Mouse (Mus musculus) liver, embryonic 16.5 days (tissue): ENCODE results near the gene Krt33b. TPM values are rescaled to one million over a fixed set of nuclear protein-coding genes. Genes with fewer than 3 reads are reported as not detected.

Experiments used
- ATAC-seq: fragments of 200-750 bp; cut with Nextera tagmentation; 2 replicates; pipeline ENCODE4 v1.8.0; 2017; ENCODE audit warnings: low read depth, mild to moderate bottlenecking, moderate number of reproducible peaks, moderate library complexity
- H3K27ac ChIP-seq: fragments of 300-500 bp; sonication (generic); 2 replicates; pipeline ENCODE4 v1.5.1; 2014; ENCODE audit warnings: mild to moderate bottlenecking, low read length
- H3K27me3 ChIP-seq: fragments of 300-500 bp; sonication (generic); 2 replicates; pipeline ENCODE4 v1.6.1; 2014; ENCODE audit warnings: low read depth, low read length, mixed read lengths; ENCODE audit not compliant: control insufficient read depth, insufficient read depth
- H3K36me3 ChIP-seq: fragments of 300-500 bp; sonication (generic); 2 replicates; pipeline ENCODE4 v1.6.1; 2014; ENCODE audit warnings: mild to moderate bottlenecking; ENCODE audit not compliant: control insufficient read depth, insufficient read depth
- H3K4me1 ChIP-seq: fragments of 300-500 bp; sonication (generic); 2 replicates; pipeline ENCODE4 v1.6.1; 2014; ENCODE audit warnings: low read depth, low read length, mixed read lengths; ENCODE audit not compliant: control insufficient read depth
- H3K4me2 ChIP-seq: fragments of 300-500 bp; sonication (generic); 2 replicates; pipeline ENCODE4 v1.6.1; 2014; ENCODE audit warnings: low read depth, low read length, mixed read lengths
- H3K4me3 ChIP-seq: fragments of 300-500 bp; sonication (generic); 2 replicates; pipeline ENCODE4 v1.5.1; 2014; ENCODE audit warnings: low read depth, mild to moderate bottlenecking, low read length
- H3K9ac ChIP-seq: fragments of 300-500 bp; sonication (generic); 2 replicates; pipeline ENCODE4 v1.6.1; 2014; ENCODE audit warnings: low read depth, low read length
- H3K9me3 ChIP-seq: fragments of 300-500 bp; sonication (generic); replicated peaks from 2 replicates; pipeline ENCODE4 v1.6.1; 2016; ENCODE audit warnings: low read length; ENCODE audit not compliant: control insufficient read depth
- WGBS: fragments of 180-500 bp; shearing (Covaris S2); extraction: QIAGEN DNeasy Blood & Tissue Kit; methylation state at CpG from one replicate; pipeline ENCODE4 v1.1.7; 2014; ENCODE audit not compliant: insufficient replicate concordance; 5-methylcytosine and 5-hydroxymethylcytosine counted together
- polyA plus RNA-seq: library from polyadenylated mRNA; unstranded; fragments of >200 nt; fragmentation: Nextera tagmentation; extraction: Ambion mirVana; gene quantifications from 2 replicates; pipeline ENCODE4 v1.2.1, GENCODE M21; 2015

Krt33b gene
- polyA plus RNA-seq, 1 experiment from 2014 or later: not detected

GRCm38 (mm10) chr11:100046303-100046866, 16.7 kb upstream of the Krt33b start:
- 59% methylated on average over 6 of the region's 6 CpGs for WGBS
- no peaks in the 10 kb centered on the region for H3K27me3 ChIP-seq
- no peaks in the 10 kb centered on the region for H3K4me1 ChIP-seq
- H3K4me2 ChIP-seq: no peak overlapping the region
- H3K27ac ChIP-seq: no peak overlapping the region
- no peaks in the 10 kb centered on the region for H3K9me3 ChIP-seq
- ATAC-seq: no peak
- H3K9ac ChIP-seq: no peak overlapping the region
- no peaks in the 10 kb centered on the region for H3K36me3 ChIP-seq
- no peak overlapping the region for H3K4me3 ChIP-seq

- Histone ChIP-seq H3K4me2 (no peak within 1 kb of the TSS), H3K9ac (no peak within 1 kb of the TSS), H3K36me3 (no peaks in the 10 kb centered on the region), H3K9me3 (no peaks in the 10 kb centered on the region), H3K27ac (no peak within 1 kb of the TSS), H3K27me3 (no peaks in the 10 kb centered on the region), H3K4me3 (no peak within 1 kb of the TSS), H3K4me1 (no peaks in the 10 kb centered on the region)
- no peak for ATAC-seq
- 69% methylated on average over 6 of the region's 6 CpGs for WGBS
Observed at GRCm38 (mm10) chr11:100041454-100041853, 11.8 kb upstream of the Krt33b start, which contains the start of gene Krt34. Gene Krt34, minus strand, starts transcription at chr11:100041554.

- H3K27me3 ChIP-seq: no peaks in the 10 kb centered on the region
- H3K9ac ChIP-seq: no peak overlapping the region
- no peak overlapping the region for H3K4me2 ChIP-seq
- no peaks in the 10 kb centered on the region for H3K4me1 ChIP-seq
- no peaks in the 10 kb centered on the region for H3K36me3 ChIP-seq
- H3K9me3 ChIP-seq: no peaks in the 10 kb centered on the region
- no peak for ATAC-seq
- H3K4me3 ChIP-seq: no peak overlapping the region
- WGBS: 57% methylated on average over 5 of the region's 5 CpGs
- no peak overlapping the region for H3K27ac ChIP-seq
Observed at GRCm38 (mm10) chr11:100021438-100021837, 8.2 kb downstream of the Krt33b start.

- 66% methylated on average over 1 of the region's 1 CpGs for WGBS
- Histone ChIP-seq H3K27me3 (no peaks in the 10 kb centered on the region), H3K4me1 (no peaks in the 10 kb centered on the region), H3K27ac (no peak overlapping the region), H3K4me2 (no peak overlapping the region), H3K9ac (no peak overlapping the region), H3K36me3 (no peaks in the 10 kb centered on the region), H3K4me3 (no peak overlapping the region), H3K9me3 (no peaks in the 10 kb centered on the region)
- no peak for ATAC-seq
Observed at GRCm38 (mm10) chr11:100019466-100019865, 10.2 kb downstream of the Krt33b start.

GRCm38 (mm10) chr11:100016112-100016511, 13.6 kb downstream of the Krt33b start, which contains the start of gene Krt33a:
Gene Krt33a, minus strand, starts transcription at chr11:100016212.
- no peak for ATAC-seq
- no peaks in the 10 kb centered on the region for H3K27me3 ChIP-seq
- no peaks in the 10 kb centered on the region for H3K9me3 ChIP-seq
- H3K27ac ChIP-seq: no peak within 1 kb of the TSS
- 61% methylated on average over 4 of the region's 4 CpGs for WGBS
- no peaks in the 10 kb centered on the region for H3K4me1 ChIP-seq
- no peak within 1 kb of the TSS for H3K4me2 ChIP-seq
- no peaks in the 10 kb centered on the region for H3K36me3 ChIP-seq
- H3K9ac ChIP-seq: no peak within 1 kb of the TSS
- no peak within 1 kb of the TSS for H3K4me3 ChIP-seq

- no peak overlapping the region for H3K27ac ChIP-seq
- no peaks in the 10 kb centered on the region for H3K27me3 ChIP-seq
Observed at GRCm38 (mm10) chr11:100013691-100014171, 15.9 kb downstream of the Krt33b start.

GRCm38 (mm10) chr11:100010682-100011081, 19.0 kb downstream of the Krt33b start:
- no peaks in the 10 kb centered on the region for H3K36me3 ChIP-seq
- no peak for ATAC-seq
- no peaks in the 10 kb centered on the region for H3K4me1 ChIP-seq
- no peak overlapping the region for H3K4me2 ChIP-seq
- no peaks in the 10 kb centered on the region for H3K9me3 ChIP-seq
- H3K4me3 ChIP-seq: no peak overlapping the region
- no peaks in the 10 kb centered on the region for H3K27me3 ChIP-seq
- WGBS: 55% methylated on average over 5 of the region's 5 CpGs
- no peak overlapping the region for H3K27ac ChIP-seq
- H3K9ac ChIP-seq: no peak overlapping the region

More at GRCm38 (mm10) chr11:100013691-100014171, 15.9 kb downstream of the Krt33b start:
- H3K9ac ChIP-seq: no peak overlapping the region
- no peak overlapping the region for H3K4me2 ChIP-seq
- ATAC-seq: no peak
- no peak overlapping the region for H3K4me3 ChIP-seq
- no peaks in the 10 kb centered on the region for H3K9me3 ChIP-seq
- no peaks in the 10 kb centered on the region for H3K4me1 ChIP-seq
- no peaks in the 10 kb centered on the region for H3K36me3 ChIP-seq
- WGBS: 46% methylated on average over 4 of the region's 4 CpGs

- Histone ChIP-seq H3K4me1 (no peaks in the 10 kb centered on the region), H3K36me3 (no peaks in the 10 kb centered on the region), H3K9me3 (no peaks in the 10 kb centered on the region), H3K27me3 (no peaks in the 10 kb centered on the region), H3K4me3 (no peak overlapping the region), H3K4me2 (no peak overlapping the region), H3K9ac (no peak overlapping the region), H3K27ac (no peak overlapping the region)
- 54% methylated on average over 5 of the region's 5 CpGs for WGBS
- ATAC-seq: no peak
Observed at GRCm38 (mm10) chr11:100008336-100008735, 21.3 kb downstream of the Krt33b start.

GRCm38 (mm10) chr11:100006624-100007023, 23.0 kb downstream of the Krt33b start:
- ATAC-seq: no peak
- H3K4me1 ChIP-seq: no peaks in the 10 kb centered on the region
- H3K27me3 ChIP-seq: no peaks in the 10 kb centered on the region
- H3K9ac ChIP-seq: no peak overlapping the region
- H3K9me3 ChIP-seq: no peaks in the 10 kb centered on the region
- no peak overlapping the region for H3K27ac ChIP-seq
- H3K4me2 ChIP-seq: no peak overlapping the region
- no peak overlapping the region for H3K4me3 ChIP-seq
- H3K36me3 ChIP-seq: no peaks in the 10 kb centered on the region
- WGBS: 36% methylated on average over 3 of the region's 3 CpGs
